Mouse (Mus musculus) CH12.LX (cell line): ENCODE results near the gene Nkapl. TPM values are rescaled to one million over a fixed set of nuclear protein-coding genes. Genes with fewer than 3 reads are reported as not detected.
"Not testable (repeated sequence)": the region's sequence is repeated elsewhere in the genome, so short reads cannot be mapped to it uniquely, and the experiment has no call there.

Experiments
- DNase-seq: peaks from one replicate; pipeline ENCODE4 v3.0.0-alpha.2; 2013; ENCODE audit errors: extremely low read depth
- H3K27ac ChIP-seq: 2 replicates; pipeline ENCODE4 v1.5.1; 2012; ENCODE audit warnings: low read depth, mild to moderate bottlenecking, control low read depth, moderate library complexity; ENCODE audit not compliant: insufficient read depth
- H3K27me3 ChIP-seq: replicated peaks from 2 replicates; pipeline ENCODE3; 2012; ENCODE audit warnings: inconsistent platforms
- H3K36me3 ChIP-seq, 2 experiments: replicated peaks in 1 of 2; 2 replicates each; pipeline versions ENCODE3 to v1.6.1; 2012; ENCODE audit warnings: inconsistent platforms in 1 of 2, low read length in 1 of 2, mild to moderate bottlenecking in 1 of 2, mixed read lengths in 1 of 2, moderate library complexity in 1 of 2; ENCODE audit not compliant: control insufficient read depth in 1 of 2, insufficient read depth in 1 of 2
- H3K4me1 ChIP-seq, 2 experiments: 2 replicates each; pipeline ENCODE4 v1.6.1; 2012; ENCODE audit warnings: inconsistent platforms in 1 of 2, moderate library complexity in 1 of 2; ENCODE audit not compliant: insufficient read depth in 2 of 2, control insufficient read depth in 1 of 2
- H3K4me2 ChIP-seq: 2 replicates; pipeline ENCODE4 v1.6.1; 2012; ENCODE audit warnings: low read depth, mild to moderate bottlenecking, control low read depth; ENCODE audit not compliant: poor library complexity, insufficient read depth, severe bottlenecking
- H3K4me3 ChIP-seq, 3 experiments: fragments of 150-350 bp in 1 of 3; sonication (generic) in 1 of 3; replicated peaks in 1 of 3; 2 replicates each; pipeline versions ENCODE3 to v1.5.1; 2011 to 2012; ENCODE audit warnings: low read depth in 2 of 3, low read length in 2 of 3, mild to moderate bottlenecking in 2 of 3, moderate library complexity in 2 of 3, control low read depth in 1 of 3, improper control_type of control experiment in 1 of 3, inconsistent platforms in 1 of 3, mixed read lengths in 1 of 3; ENCODE audit not compliant: poor library complexity in 1 of 3
- H3K79me2 ChIP-seq: replicated peaks from 2 replicates; pipeline ENCODE4 v1.6.1; 2012; ENCODE audit warnings: mild to moderate bottlenecking, moderate library complexity; ENCODE audit not compliant: control insufficient read depth, poor library complexity, insufficient read depth, severe bottlenecking; ENCODE audit errors: extremely low read depth
- H3K9ac ChIP-seq: 2 replicates; pipeline ENCODE4 v1.6.1; 2012; ENCODE audit warnings: low read depth, mild to moderate bottlenecking, control low read depth, moderate library complexity; ENCODE audit not compliant: insufficient read depth
- H3K9me3 ChIP-seq: replicated peaks from 2 replicates; pipeline ENCODE3; 2012; ENCODE audit warnings: low read length, inconsistent platforms, mixed read lengths
- BHLHE40 ChIP-seq: IDR thresholded peaks from 2 replicates; pipeline ENCODE4 v1.6.1; 2011; ENCODE audit warnings: mild to moderate bottlenecking, low read depth, low read length, improper control_type of control experiment
- CHD2 ChIP-seq: IDR thresholded peaks from 2 replicates; pipeline ENCODE4 v1.6.1; 2011; ENCODE audit warnings: low read length, improper control_type of control experiment
- ELF1 ChIP-seq: IDR thresholded peaks from 2 replicates; pipeline ENCODE4 v1.6.1; 2014; ENCODE audit warnings: low read depth, mild to moderate bottlenecking, inconsistent platforms, low read length, improper control_type of control experiment
- EP300 ChIP-seq: IDR thresholded peaks from 2 replicates; pipeline ENCODE4 v1.6.1; 2011; ENCODE audit warnings: low read length, improper control_type of control experiment
- ETS1 ChIP-seq: conservative IDR thresholded peaks from 2 replicates; pipeline ENCODE4 v1.6.1; 2012; ENCODE audit warnings: low read depth, mild to moderate bottlenecking, inconsistent platforms, low read length, improper control_type of control experiment, moderate library complexity
- GABPA ChIP-seq: IDR thresholded peaks from 2 replicates; pipeline ENCODE4 v1.6.1; 2012; ENCODE audit warnings: low read depth, low read length, improper control_type of control experiment, inconsistent platforms; ENCODE audit not compliant: insufficient replicate concordance
- IRF4 ChIP-seq: IDR thresholded peaks from 2 replicates; pipeline ENCODE4 v1.6.1; 2014; ENCODE audit warnings: low read depth, mild to moderate bottlenecking, inconsistent platforms, low read length, improper control_type of control experiment
- JUND ChIP-seq: conservative IDR thresholded peaks from 2 replicates; pipeline ENCODE4 v1.6.1; 2011; ENCODE audit warnings: low read depth, low read length, improper control_type of control experiment
- MAX ChIP-seq: IDR thresholded peaks from 2 replicates; pipeline ENCODE4 v1.6.1; 2011; ENCODE audit warnings: low read length, improper control_type of control experiment
- MXI1 ChIP-seq: IDR thresholded peaks from 2 replicates; pipeline ENCODE4 v1.6.1; 2011; ENCODE audit warnings: mild to moderate bottlenecking, low read depth, low read length, improper control_type of control experiment
- NELFE ChIP-seq: IDR thresholded peaks from 2 replicates; pipeline ENCODE4 v1.6.1; 2011; ENCODE audit warnings: low read depth, low read length, improper control_type of control experiment
- POLR2A ChIP-seq: IDR thresholded peaks from 2 replicates; pipeline ENCODE4 v1.6.1; 2011; ENCODE audit warnings: low read depth, mild to moderate bottlenecking, improper control_type of control experiment, low read length
- POLR2AphosphoS2 ChIP-seq: IDR thresholded peaks from 2 replicates; pipeline ENCODE4 v1.6.1; 2011; ENCODE audit warnings: low read depth, low read length, improper control_type of control experiment
- RAD21 ChIP-seq: IDR thresholded peaks from 2 replicates; pipeline ENCODE4 v1.6.1; 2011; ENCODE audit warnings: low read depth, mild to moderate bottlenecking, low read length, improper control_type of control experiment, moderate library complexity
- SMC3 ChIP-seq: IDR thresholded peaks from 2 replicates; pipeline ENCODE4 v1.6.1; 2011; ENCODE audit warnings: low read depth, low read length, improper control_type of control experiment
- TBP ChIP-seq: conservative IDR thresholded peaks from 2 replicates; pipeline ENCODE4 v1.6.1; 2011; ENCODE audit warnings: low read depth, low read length, improper control_type of control experiment
- TCF12 ChIP-seq: IDR thresholded peaks from 2 replicates; pipeline ENCODE4 v1.6.1; 2014; ENCODE audit warnings: low read depth, mild to moderate bottlenecking, inconsistent platforms, low read length, improper control_type of control experiment
- USF1 ChIP-seq: IDR thresholded peaks from 2 replicates; pipeline ENCODE4 v1.6.1; 2014; ENCODE audit warnings: low read depth, mild to moderate bottlenecking, inconsistent platforms, low read length, improper control_type of control experiment
- ZKSCAN1 ChIP-seq: IDR thresholded peaks from 2 replicates; pipeline ENCODE4 v1.6.1; 2012; ENCODE audit warnings: low read depth, inconsistent platforms, low read length, improper control_type of control experiment, borderline replicate concordance
- ZNF384 ChIP-seq: IDR thresholded peaks from 2 replicates; pipeline ENCODE4 v1.6.1; 2012; ENCODE audit warnings: low read depth, low read length, improper control_type of control experiment, inconsistent platforms
- dilution Hi-C: fragments of 300-500 bp; cut with MboI; formaldehyde crosslinking; loops from 2 replicates; pipeline ENCODE4 v1.14.3; 2020; ENCODE audit warnings: low sequenced_read_pairs; ENCODE audit not compliant: extremely low pct_unique_long_range_greater_than_20kb, extremely low pct_ligation_motif_present
- in situ Hi-C: fragments of 300-500 bp; cut with MboI; formaldehyde crosslinking; loops from 3 replicates; pipeline ENCODE4 v1.14.3; 2019; ENCODE audit warnings: low sequenced_read_pairs, low pct_ligation_motif_present, low pct_unique_long_range_greater_than_20kb, mixed read lengths
- polyA plus RNA-seq: library from polyadenylated mRNA; unstranded; fragments of >175 nt; gene quantifications from 2 replicates; pipeline ENCODE4 v1.2.1, GENCODE M21; 2012; ENCODE audit warnings: low read depth; ENCODE audit not compliant: insufficient read length
- total RNA-seq, 2 experiments: library from RNA; depleted of rRNA; stranded (reverse); fragments of 300-350 nt in 1 of 2; fragments of >200 nt in 1 of 2; gene quantifications; 2 replicates each; pipeline ENCODE4 v1.2.3; 2012 to 2014

Nkapl gene
- total and polyA plus RNA-seq, 3 experiments, result 0.26 to 0.90 (median 0.76) TPM

DNA sequence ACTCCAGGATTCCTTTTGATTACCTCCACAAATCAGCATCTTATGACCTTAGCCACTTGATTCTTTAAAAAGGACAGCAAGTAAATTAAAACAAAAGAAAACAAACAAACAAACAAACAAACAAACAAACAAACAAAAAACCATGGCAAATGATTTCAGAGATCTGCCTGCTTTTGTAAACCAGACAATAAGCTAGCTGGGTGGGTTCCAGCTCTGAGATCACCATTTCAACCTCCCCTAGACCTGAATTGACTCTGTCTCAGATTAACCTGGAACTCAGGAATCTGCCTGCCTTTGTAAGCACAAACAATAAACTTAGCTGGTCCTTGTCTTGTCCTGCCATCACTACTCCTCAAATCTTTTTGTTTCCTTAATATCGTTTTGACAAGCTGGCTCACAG lies 18.6 kb upstream of the Nkapl start:
- no peak overlapping the region for H3K4me2 ChIP-seq
- no peak for DNase-seq
- dilution Hi-C loops, result no loop called here
- H3K79me2 ChIP-seq, result no peaks in the 10 kb centered on the region
- no peaks in the 10 kb centered on the region for H3K36me3 ChIP-seq
- no peak overlapping the region for H3K4me3 ChIP-seq
- peaks cover 3% of the 10 kb centered on the region for H3K9me3 ChIP-seq
- no peaks in the 10 kb centered on the region for H3K27me3 ChIP-seq
- H3K4me1 ChIP-seq, result no peaks in the 10 kb centered on the region
- TF ChIP-seq ETS1, result no peak
- TF ChIP-seq TBP, result no peak
- TF ChIP-seq TCF12, result no peak
- no peak for TF ChIP-seq USF1
- TF ChIP-seq ZKSCAN1, result no peak
- no peak for TF ChIP-seq ELF1
- TF ChIP-seq ZNF384, result no peak
- TF ChIP-seq POLR2A, result no peak
- no peak for TF ChIP-seq NELFE
- no peak for TF ChIP-seq CHD2
- TF ChIP-seq MXI1, result no peak
- no peak for TF ChIP-seq MAX
- no peak for TF ChIP-seq EP300
- no peak for TF ChIP-seq BHLHE40
- TF ChIP-seq GABPA, result no peak
- no peak for TF ChIP-seq JUND
- TF ChIP-seq SMC3, result no peak
- TF ChIP-seq RAD21, result no peak
- TF ChIP-seq IRF4, result no peak
- no peak for TF ChIP-seq POLR2AphosphoS2
- TF ChIP-seq, all 38 proteins: peak for 0
- in situ Hi-C loops, result no loop called here
- Histone ChIP-seq H3K9ac (no peak overlapping the region), H3K27ac (no peak overlapping the region)

DNA sequence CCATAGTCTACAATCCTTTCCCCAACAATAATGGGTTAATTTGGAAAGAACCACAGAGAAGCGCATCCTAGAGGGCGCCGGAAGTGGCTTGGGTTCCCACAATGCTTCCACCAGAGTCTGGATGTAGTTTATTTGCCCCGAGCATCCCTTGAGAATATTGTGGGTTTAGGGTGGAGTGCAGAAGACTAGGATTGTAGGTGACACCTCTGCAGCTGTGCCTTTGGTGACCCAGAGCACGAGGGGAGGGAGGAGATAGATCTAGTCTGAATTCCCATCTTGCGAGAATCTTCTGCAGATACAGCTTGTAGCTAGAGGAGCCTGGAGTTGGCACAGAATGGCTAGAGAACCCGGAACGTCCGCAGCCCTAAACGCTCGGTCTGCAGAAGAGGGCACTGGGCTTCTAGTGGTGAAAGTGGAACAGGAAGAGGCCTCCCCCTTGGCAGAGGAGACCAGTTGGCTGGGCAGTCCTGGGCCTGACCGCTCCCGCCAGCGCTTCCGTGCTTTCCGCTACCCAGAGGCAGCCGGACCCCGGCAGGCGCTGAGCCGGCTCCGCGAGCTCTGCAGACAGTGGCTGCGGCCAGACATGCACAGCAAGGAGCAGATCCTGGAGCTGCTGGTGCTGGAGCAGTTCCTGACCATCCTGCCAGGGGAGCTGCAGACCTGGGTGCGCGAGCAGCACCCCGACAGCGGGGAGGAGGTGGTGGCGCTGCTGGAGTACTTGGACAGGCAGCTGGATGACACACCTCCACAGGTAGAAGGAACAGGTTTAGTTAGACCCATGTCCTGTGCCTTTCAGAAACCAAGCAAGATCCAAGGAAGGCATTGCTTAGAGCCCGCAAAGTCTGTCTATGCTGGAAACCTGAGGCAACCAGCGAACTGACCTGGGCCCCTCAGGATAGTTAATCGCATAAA lies 10.7 kb upstream of the Nkapl start, which contains the start of the genes Zkscan4 and Gm10065:
TSS of gene Zkscan4 (plus strand) at position 149 of the 912 bp plus-strand sequence.
TSS of gene Gm10065 (minus strand) at position 683 of the 912 bp plus-strand sequence.
- H3K4me1 ChIP-seq, H3K4me2 ChIP-seq, DNase-seq, H3K27me3 ChIP-seq, H3K9ac ChIP-seq, in situ Hi-C loops, H3K27ac ChIP-seq, H3K4me3 ChIP-seq, H3K79me2 ChIP-seq, H3K9me3 ChIP-seq, dilution Hi-C loops, H3K36me3 ChIP-seq: not testable (repeated sequence)
